Mouse (Mus musculus): ENCODE results near the gene Tmem51.

Tmem51 gene

DNA sequence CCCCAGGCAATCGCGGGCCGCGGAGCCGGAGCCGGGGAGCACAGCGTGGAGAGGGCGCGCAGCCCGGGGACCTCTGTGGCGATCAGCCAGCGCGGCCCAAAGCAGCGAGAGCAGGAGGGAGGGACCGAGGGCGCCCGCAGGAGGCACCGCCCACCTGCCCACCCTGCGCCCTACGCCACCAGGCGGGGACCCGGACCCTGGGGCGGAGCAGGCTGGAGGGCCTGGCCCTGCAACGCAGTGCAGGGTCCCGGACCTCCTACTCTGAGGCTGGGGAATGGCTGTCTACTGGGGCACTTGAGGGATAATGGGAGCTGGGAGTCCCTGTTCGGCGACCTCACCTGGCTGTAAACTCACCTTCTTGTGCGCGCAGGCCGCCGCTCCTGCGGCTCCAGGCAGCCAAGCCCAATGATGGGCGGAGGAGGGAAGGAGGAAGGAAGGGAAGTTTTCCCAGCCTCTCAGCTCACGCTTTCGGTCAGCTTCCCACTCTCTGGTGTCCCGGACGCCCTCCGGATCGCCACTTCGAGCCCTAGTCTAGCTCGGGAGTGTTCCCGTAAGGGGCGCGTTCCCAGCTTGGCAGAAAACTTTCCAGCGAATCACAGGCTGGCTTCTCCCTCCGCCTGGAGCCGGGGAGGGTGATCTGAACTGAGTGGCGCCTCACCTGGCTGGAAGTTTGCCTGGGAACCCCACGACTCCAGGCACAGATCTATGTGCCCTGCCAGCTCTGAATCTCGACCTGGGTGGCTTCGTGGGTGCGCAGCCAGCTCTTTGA is at the start of gene Tmem51:
Gene Tmem51, minus strand, starts transcription at position 174 of the 769 bp plus-strand sequence.
- H3K4me3 ChIP-seq (replicated peaks; ENCODE audit: low read length) = peak within 1 kb of the TSS; percentile 88
- H3K4me1 ChIP-seq (replicated peaks; ENCODE audit: low read depth, low read length) = peaks cover 55% of the 10 kb centered on the region
- H3K36me3 ChIP-seq (ENCODE audit: insufficient read depth, low read length) = peaks cover 10% of the 10 kb centered on the region; the same call in 1 of the 2 replicates
- TF ChIP-seq POU5F1 (IDR thresholded peaks at IDR 0.05; ENCODE audit: borderline replicate concordance, low read length) (no peak), NANOG (IDR thresholded peaks at IDR 0.05; ENCODE audit: borderline replicate concordance, low read length) (no peak), CTCF (conservative IDR thresholded peaks at IDR 0.05; ENCODE audit: low read length) (no peak)
- H3K9me3 ChIP-seq (ENCODE audit: low read length) = no peaks in the 10 kb centered on the region
- H3K27me3 ChIP-seq (ENCODE audit: insufficient read depth, low read length) = peaks cover 5% of the 10 kb centered on the region

DNA sequence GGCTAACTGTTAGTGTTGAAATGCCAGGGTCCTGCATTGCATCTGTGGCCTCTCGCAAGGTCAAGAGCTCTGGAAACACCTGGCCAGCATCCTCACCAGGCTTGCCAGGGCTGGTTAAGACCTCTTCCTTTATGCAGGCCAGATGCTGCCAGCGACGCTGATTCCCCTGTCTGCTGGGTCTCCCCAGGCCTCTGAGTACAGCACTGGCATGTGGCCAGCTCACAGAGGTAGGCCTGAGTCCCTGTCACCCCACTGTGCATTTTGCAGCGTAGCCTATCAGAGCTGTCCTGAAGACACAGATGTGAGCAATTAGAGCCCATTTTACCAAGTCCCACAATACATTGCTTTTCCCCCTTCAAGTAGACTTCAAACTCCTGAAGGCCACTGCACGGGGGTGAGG is 46.1 kb upstream of the Tmem51 start:
- no peak for TF ChIP-seq CTCF (conservative IDR thresholded peaks at IDR 0.05; ENCODE audit: low read length)
- TF ChIP-seq POU5F1 (IDR thresholded peaks at IDR 0.05; ENCODE audit: borderline replicate concordance, low read length) = no peak
- no peak for TF ChIP-seq NANOG (IDR thresholded peaks at IDR 0.05; ENCODE audit: borderline replicate concordance, low read length)

DNA sequence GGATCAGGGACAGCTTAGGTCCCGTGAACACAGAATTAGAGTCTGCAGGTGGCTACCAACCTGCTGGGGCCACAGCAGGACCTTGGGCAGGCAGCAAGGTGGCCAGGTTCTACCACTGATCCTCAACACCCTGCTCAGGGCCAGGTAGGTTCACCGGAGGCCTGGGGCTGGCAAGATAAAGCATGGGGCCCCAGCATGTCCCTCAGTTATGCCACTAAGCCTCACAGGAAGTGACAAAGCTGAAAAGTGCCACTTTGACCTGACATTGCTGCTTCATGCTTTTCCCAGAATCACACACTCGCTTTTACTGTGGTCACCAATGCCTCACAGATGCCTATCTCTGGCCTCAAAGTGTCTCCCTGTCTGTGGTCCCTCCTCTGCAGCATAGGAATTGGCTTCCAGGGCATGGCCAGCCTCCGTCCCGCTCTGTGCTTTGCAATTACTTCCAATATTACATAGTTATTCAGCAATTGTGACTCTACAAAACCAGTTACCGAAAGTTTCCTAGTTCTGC is 43.2 kb upstream of the Tmem51 start:
- H3K9me3 ChIP-seq (ENCODE audit: low read length) = peaks cover 6% of the 10 kb centered on the region
- TF ChIP-seq POU5F1 (IDR thresholded peaks at IDR 0.05; ENCODE audit: borderline replicate concordance, low read length) (no peak), CTCF (conservative IDR thresholded peaks at IDR 0.05; ENCODE audit: low read length) (no peak), NANOG (IDR thresholded peaks at IDR 0.05; ENCODE audit: borderline replicate concordance, low read length) (no peak)
- H3K36me3 ChIP-seq (ENCODE audit: insufficient read depth, low read length) = no peaks in the 10 kb centered on the region
- H3K27me3 ChIP-seq (ENCODE audit: insufficient read depth, low read length) = peaks cover 4% of the 10 kb centered on the region; the same call in 1 of the 2 replicates
- no peak overlapping the region for H3K4me3 ChIP-seq (replicated peaks; ENCODE audit: low read length)
- H3K4me1 ChIP-seq (replicated peaks; ENCODE audit: low read depth, low read length) = no peaks in the 10 kb centered on the region; the same call in 1 of the 2 replicates

More for the DNA sequence above, 46.1 kb upstream of the Tmem51 start:
- Histone ChIP-seq H3K4me3 (replicated peaks; ENCODE audit: low read length) (no peak overlapping the region), H3K9me3 (ENCODE audit: low read length) (no peaks in the 10 kb centered on the region), H3K36me3 (ENCODE audit: insufficient read depth, low read length) (no peaks in the 10 kb centered on the region), H3K27me3 (ENCODE audit: insufficient read depth, low read length) (peaks cover 4% of the 10 kb centered on the region; the same call in 1 of the 2 replicates), H3K4me1 (replicated peaks; ENCODE audit: low read depth, low read length) (no peaks in the 10 kb centered on the region)

DNA sequence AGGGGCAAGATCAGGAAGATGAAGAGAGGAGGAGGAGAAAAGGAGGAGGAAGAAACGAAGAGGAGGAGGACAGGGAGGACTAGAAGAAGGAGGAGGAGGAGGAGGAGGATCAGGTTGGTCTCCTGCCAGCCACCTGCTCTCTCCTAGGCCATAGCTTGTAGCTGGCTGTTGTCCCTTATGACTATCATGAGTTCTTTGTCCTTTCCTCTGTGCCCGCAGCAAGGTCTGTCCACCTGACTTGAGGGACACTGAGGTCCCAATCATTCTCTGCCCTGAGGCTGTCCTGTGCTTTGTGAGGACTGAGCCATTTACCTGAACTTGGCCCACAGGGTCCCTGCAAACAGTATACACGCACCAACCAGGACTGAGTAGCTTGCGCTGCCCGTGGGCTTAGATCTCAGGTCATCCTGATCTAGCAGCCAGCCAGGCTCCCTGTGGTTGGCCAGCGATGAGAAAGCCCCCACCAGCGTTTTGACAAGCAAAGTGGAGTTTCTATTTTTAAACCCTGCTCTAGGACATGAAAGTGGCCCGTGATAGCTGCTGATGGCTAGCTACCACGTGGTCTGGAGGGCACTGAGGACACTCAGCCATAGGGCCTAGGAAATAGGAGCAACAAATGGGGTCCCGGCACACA is 42.7 kb upstream of the Tmem51 start:
- TF ChIP-seq NANOG (IDR thresholded peaks at IDR 0.05; ENCODE audit: borderline replicate concordance, low read length) = no peak
- no peak for TF ChIP-seq POU5F1 (IDR thresholded peaks at IDR 0.05; ENCODE audit: borderline replicate concordance, low read length)
- no peak for TF ChIP-seq CTCF (conservative IDR thresholded peaks at IDR 0.05; ENCODE audit: low read length)
- peaks cover 4% of the 10 kb centered on the region; the same call in 1 of the 2 replicates for H3K27me3 ChIP-seq (ENCODE audit: insufficient read depth, low read length)
- H3K4me1 ChIP-seq (replicated peaks; ENCODE audit: low read depth, low read length) = no peaks in the 10 kb centered on the region; the same call in 1 of the 2 replicates
- H3K4me3 ChIP-seq (replicated peaks; ENCODE audit: low read length) = no peak overlapping the region
- H3K9me3 ChIP-seq (ENCODE audit: low read length) = peaks cover 9% of the 10 kb centered on the region
- no peaks in the 10 kb centered on the region for H3K36me3 ChIP-seq (ENCODE audit: insufficient read depth, low read length)

DNA sequence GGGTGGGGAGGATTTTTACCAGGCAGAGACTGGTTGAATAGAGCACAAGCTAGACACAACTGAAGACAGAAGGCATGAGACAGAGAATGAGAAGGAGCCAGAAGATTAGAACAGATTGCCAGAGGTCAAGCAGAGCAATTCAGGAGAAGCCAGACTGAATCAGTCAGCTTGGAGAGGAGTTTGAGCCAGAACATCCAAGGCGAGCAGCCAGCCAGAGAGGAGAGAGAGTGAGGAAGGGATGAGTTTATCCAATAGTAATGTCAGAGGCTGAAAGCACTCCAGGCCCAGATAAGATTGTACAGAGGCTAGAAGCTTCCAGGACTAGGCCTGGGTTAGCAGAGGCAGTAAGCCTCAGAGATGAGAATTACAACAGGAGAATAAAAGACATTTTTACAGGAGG is 37.1 kb upstream of the Tmem51 start:
- Histone ChIP-seq H3K27me3 (ENCODE audit: insufficient read depth, low read length) (no peaks in the 10 kb centered on the region; the same call in 1 of the 2 replicates), H3K4me1 (replicated peaks; ENCODE audit: low read depth, low read length) (peaks cover 25% of the 10 kb centered on the region), H3K4me3 (replicated peaks; ENCODE audit: low read length) (no peak overlapping the region), H3K36me3 (ENCODE audit: insufficient read depth, low read length) (no peaks in the 10 kb centered on the region), H3K9me3 (ENCODE audit: low read length) (peaks cover 9% of the 10 kb centered on the region)
- TF ChIP-seq NANOG (IDR thresholded peaks at IDR 0.05; ENCODE audit: borderline replicate concordance, low read length) (no peak), CTCF (conservative IDR thresholded peaks at IDR 0.05; ENCODE audit: low read length) (no peak), POU5F1 (IDR thresholded peaks at IDR 0.05; ENCODE audit: borderline replicate concordance, low read length) (no peak)

DNA sequence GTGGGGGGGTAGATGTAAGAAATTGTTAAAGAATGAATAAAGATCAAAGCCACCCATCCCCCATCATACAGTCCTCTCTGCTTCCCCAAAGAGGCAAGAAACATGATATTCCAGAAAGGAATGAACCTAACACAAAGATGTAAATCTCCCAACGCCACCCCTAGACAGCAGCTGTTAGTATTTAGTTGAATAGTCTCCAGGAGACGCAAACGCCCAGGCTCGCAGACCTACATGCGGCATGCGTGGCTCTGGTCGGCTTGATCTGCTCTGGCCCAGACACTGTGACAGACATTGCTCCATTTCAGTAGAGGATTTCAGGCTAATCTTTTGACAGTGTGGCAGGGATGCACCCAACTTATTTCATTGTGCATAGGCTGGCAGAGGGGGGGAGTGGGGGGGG is 34.4 kb upstream of the Tmem51 start:
- no peak overlapping the region for H3K4me3 ChIP-seq (replicated peaks; ENCODE audit: low read length)
- H3K36me3 ChIP-seq (ENCODE audit: insufficient read depth, low read length) = no peaks in the 10 kb centered on the region
- H3K27me3 ChIP-seq (ENCODE audit: insufficient read depth, low read length) = peaks cover 13% of the 10 kb centered on the region
- TF ChIP-seq NANOG (IDR thresholded peaks at IDR 0.05; ENCODE audit: borderline replicate concordance, low read length) (no peak), CTCF (conservative IDR thresholded peaks at IDR 0.05; ENCODE audit: low read length) (no peak), POU5F1 (IDR thresholded peaks at IDR 0.05; ENCODE audit: borderline replicate concordance, low read length) (no peak)
- H3K4me1 ChIP-seq (replicated peaks; ENCODE audit: low read depth, low read length) = peaks cover 41% of the 10 kb centered on the region
- peaks cover 9% of the 10 kb centered on the region for H3K9me3 ChIP-seq (ENCODE audit: low read length)

DNA sequence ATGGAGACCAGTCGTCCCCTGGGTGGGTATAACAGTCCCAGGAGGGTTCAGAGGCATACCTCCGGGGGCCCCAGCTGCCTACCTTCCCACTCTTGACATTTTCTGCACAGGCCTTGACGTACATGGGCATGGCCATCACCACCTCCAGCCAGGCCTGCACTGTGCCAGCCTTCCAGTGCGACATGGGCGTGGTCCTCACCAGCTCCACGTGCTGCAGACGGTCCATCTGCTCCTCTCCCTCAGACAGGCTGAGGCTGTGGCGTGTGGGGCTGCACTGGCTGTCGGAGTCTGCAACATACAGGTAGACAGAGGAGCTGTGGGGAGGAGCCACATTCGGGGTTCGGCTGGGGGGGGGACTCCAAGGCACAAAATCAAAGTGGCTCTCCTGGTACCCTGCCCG is 33.9 kb upstream of the Tmem51 start:
- no peak overlapping the region for H3K4me3 ChIP-seq (replicated peaks; ENCODE audit: low read length)
- H3K9me3 ChIP-seq (ENCODE audit: low read length) = peaks cover 9% of the 10 kb centered on the region
- H3K4me1 ChIP-seq (replicated peaks; ENCODE audit: low read depth, low read length) = peaks cover 41% of the 10 kb centered on the region
- no peaks in the 10 kb centered on the region for H3K36me3 ChIP-seq (ENCODE audit: insufficient read depth, low read length)
- H3K27me3 ChIP-seq (ENCODE audit: insufficient read depth, low read length) = peaks cover 13% of the 10 kb centered on the region
- TF ChIP-seq CTCF (conservative IDR thresholded peaks at IDR 0.05; ENCODE audit: low read length) (no peak), POU5F1 (IDR thresholded peaks at IDR 0.05; ENCODE audit: borderline replicate concordance, low read length) (no peak), NANOG (IDR thresholded peaks at IDR 0.05; ENCODE audit: borderline replicate concordance, low read length) (no peak)

DNA sequence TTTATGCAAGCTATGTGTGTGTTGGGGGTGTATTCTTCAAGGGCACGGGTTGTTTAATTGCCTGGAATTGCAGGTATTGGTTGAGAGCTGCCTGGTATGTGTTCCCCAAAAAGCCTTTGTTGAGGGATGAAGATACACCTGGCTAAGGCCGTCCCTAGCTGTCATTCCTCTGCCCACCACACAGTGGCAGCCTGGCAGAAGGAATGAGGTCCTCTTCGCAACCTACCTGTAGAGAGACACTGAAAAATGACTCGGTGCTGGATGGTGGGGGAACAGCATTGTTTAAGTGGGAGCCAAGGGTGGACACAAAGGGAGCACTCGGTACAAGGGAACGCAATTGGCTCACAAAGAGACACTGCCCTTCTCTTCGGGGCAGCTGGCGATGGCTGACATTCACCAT is 29.2 kb upstream of the Tmem51 start:
- Histone ChIP-seq H3K27me3 (ENCODE audit: insufficient read depth, low read length) (peaks cover 18% of the 10 kb centered on the region), H3K4me3 (replicated peaks; ENCODE audit: low read length) (no peak overlapping the region), H3K4me1 (replicated peaks; ENCODE audit: low read depth, low read length) (peaks cover 48% of the 10 kb centered on the region), H3K9me3 (ENCODE audit: low read length) (peaks cover 10% of the 10 kb centered on the region; the same call in 1 of the 2 replicates), H3K36me3 (ENCODE audit: insufficient read depth, low read length) (no peaks in the 10 kb centered on the region)
- TF ChIP-seq CTCF (conservative IDR thresholded peaks at IDR 0.05; ENCODE audit: low read length) (peak; percentile 75), NANOG (IDR thresholded peaks at IDR 0.05; ENCODE audit: borderline replicate concordance, low read length) (no peak)
